ENCODE assay signal across 10 mouse cellular contexts in genomic region chr9:49617216-49617615, GRCm38 (mm10).
A peak's percentile ranks its signal among the peaks of the same experiment; 100 is the strongest.
DNase-seq lines count a peak whose midpoint lies in the region; ATAC-seq lines count a peak whose summit lies in the region.
"Had no signal": no experiment of that assay in that cellular context is flagged by ENCODE, and none has a peak within 500 bp of the region (broad histone marks: within the 10 kb centered on the region; RNA-seq: fewer than 3 reads in every experiment).

No protein-coding gene starts in this region.

- no peaks in the 10 kb centered on the region for H3K9me3 ChIP-seq in hindbrain, embryonic 10.5 days
- H3K9me3 ChIP-seq in hindbrain, embryonic 13.5 days = no peaks in the 10 kb centered on the region
- H3K9me3 ChIP-seq in embryonic facial prominence, embryonic 10.5 days = 0 out of 2 replicates have a peak, but pooled peaks cover 4% of the 10 kb centered on the region

- H3K4me1 ChIP-seq in hindbrain, embryonic 10.5 days (replicated peaks) = no peaks in the 10 kb centered on the region
- peaks cover 34% of the 10 kb centered on the region for H3K4me1 ChIP-seq in hindbrain, embryonic 13.5 days (replicated peaks)
- no peaks in the 10 kb centered on the region for H3K4me1 ChIP-seq in embryonic facial prominence, embryonic 10.5 days

- 20% methylated on average over 3 of the region's 3 CpGs for WGBS in hindbrain, embryonic 10.5 days
- 14% methylated on average over 3 of the region's 3 CpGs for WGBS in hindbrain, embryonic 13.5 days
- WGBS in embryonic facial prominence, embryonic 10.5 days = 16% methylated on average over 3 of the region's 3 CpGs

- H3K27ac ChIP-seq in hindbrain, embryonic 10.5 days = no peak overlapping the region
- H3K27ac ChIP-seq in hindbrain, embryonic 13.5 days = no peak overlapping the region
- H3K27ac ChIP-seq in embryonic facial prominence, embryonic 10.5 days (replicated peaks) = no peak overlapping the region
- H3K27ac ChIP-seq: heart, embryonic 13.5 days; macrophage had no signal

- H3K4me2 ChIP-seq in hindbrain, embryonic 13.5 days = no peak overlapping the region
- H3K4me2 ChIP-seq: heart, embryonic 13.5 days had no signal

- no peak overlapping the region for H3K4me3 ChIP-seq in hindbrain, embryonic 10.5 days
- no peak overlapping the region for H3K4me3 ChIP-seq in hindbrain, embryonic 13.5 days
- no peak overlapping the region for H3K4me3 ChIP-seq in embryonic facial prominence, embryonic 10.5 days
- H3K4me3 ChIP-seq: heart, embryonic 13.5 days had no signal

- no peaks in the 10 kb centered on the region for H3K36me3 ChIP-seq in hindbrain, embryonic 10.5 days
- peaks cover 6% of the 10 kb centered on the region for H3K36me3 ChIP-seq in hindbrain, embryonic 13.5 days
- no peaks in the 10 kb centered on the region for H3K36me3 ChIP-seq in embryonic facial prominence, embryonic 10.5 days (replicated peaks)

- peak; percentile 39 for DNase-seq in hindbrain, embryonic 10.5 days (ENCODE audit: low spot score)
- DNase-seq in 416B (ENCODE audit: low read depth) = peak; percentile 37
- DNase-seq in WW6 (ENCODE audit: low read depth, low spot score) = peak; percentile 7
- peak; percentile 39 for DNase-seq in embryonic facial prominence, embryonic 10.5 days (ENCODE audit: low spot score)
- DNase-seq in left cerebral cortex, postnatal 14 days (ENCODE audit: low spot score in 2 of 2) = peak; percentile 75 to 85
- peak; percentile 11 for DNase-seq in testis, postnatal 14 days (ENCODE audit: low spot score)

- no peak overlapping the region for H3K9ac ChIP-seq in hindbrain, embryonic 13.5 days
- H3K9ac ChIP-seq: heart, embryonic 13.5 days had no signal

- no peaks in the 10 kb centered on the region for H3K27me3 ChIP-seq in hindbrain, embryonic 10.5 days (ENCODE audit: insufficient read depth, poor library complexity, severe bottlenecking)
- no peaks in the 10 kb centered on the region for H3K27me3 ChIP-seq in hindbrain, embryonic 13.5 days
- H3K27me3 ChIP-seq in embryonic facial prominence, embryonic 10.5 days (replicated peaks; ENCODE audit: low read depth, poor library complexity, severe bottlenecking) = no peaks in the 10 kb centered on the region
- H3K27me3 ChIP-seq: heart, embryonic 13.5 days had no signal

- ATAC-seq in hindbrain, embryonic 13.5 days (ENCODE audit: low FRiP score) = no peak
- ATAC-seq in granulocyte monocyte progenitor cell, adult 5-6 weeks (replicated peaks; ENCODE audit: poor library complexity, severe bottlenecking) = no peak

- intact Hi-C loops in left cerebral cortex, postnatal 14 days (cut with DNase I) = loop anchor here (5.0 to 10.0 kb wide), 3 partner anchors 180 to 818 kb away; partner anchors contain the start of gene Ncam1

Comparison
In these comparisons a context has a peak if more than half of its experiments do, and no peak if none do; other contexts are left out.
1. DNase-seq: peak in every context shown above with its lines; median percentile 80 in left cerebral cortex, postnatal 14 days; 39 in hindbrain, embryonic 10.5 days; 39 in embryonic facial prominence, embryonic 10.5 days; 37 in 416B; 11 in testis, postnatal 14 days; 7 in WW6.